Mouse (Mus musculus) mesoderm, embryonic 11.5 days (tissue): ENCODE data around the gene Mpped1.

Source experiments
- DNase-seq: peaks from one replicate; pipeline ENCODE4 v3.0.0-alpha.2; 2012; ENCODE audit warnings: low read depth, low spot score

Gene Mpped1

DNA sequence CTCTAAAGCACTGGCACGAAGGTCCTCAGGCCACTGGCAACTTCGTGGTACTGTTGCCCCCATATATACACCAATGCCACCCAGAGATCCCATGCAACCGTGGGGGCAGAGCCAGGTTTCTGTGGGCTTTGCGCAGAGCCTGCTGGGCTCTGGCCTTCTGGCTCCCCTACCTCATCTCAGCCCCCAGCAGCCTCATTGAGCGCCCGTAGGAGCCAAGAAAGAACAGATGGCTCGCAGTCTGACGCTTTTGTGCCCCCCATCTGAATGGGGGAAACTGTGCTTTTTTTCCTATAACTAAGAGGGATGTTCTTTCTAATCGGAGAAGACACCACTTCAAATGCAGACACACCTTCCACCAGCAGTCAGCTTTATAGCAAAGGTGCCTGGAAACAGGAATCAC, 105.0 kb downstream of the Mpped1 start:
- no peak for DNase-seq

DNA sequence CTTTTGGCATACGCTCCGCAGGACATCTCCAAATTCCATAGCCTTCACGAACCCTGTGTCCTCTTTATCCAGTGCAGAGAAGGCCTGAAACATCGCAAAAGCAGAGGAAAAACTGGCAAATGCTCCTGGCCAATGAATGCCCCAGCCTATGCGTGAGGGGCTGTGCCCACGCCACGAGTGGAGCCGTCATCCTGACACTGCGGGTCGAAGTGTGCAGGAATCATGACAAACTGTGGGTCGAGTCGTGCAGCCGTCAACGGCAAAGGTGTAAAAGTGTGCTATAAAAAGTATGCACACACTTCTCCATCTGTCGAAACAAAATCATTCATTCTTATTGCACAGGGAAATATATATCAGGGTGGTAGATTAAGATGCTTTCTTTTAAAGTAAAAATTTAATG, 113.6 kb downstream of the Mpped1 start:
- no peak for DNase-seq

DNA sequence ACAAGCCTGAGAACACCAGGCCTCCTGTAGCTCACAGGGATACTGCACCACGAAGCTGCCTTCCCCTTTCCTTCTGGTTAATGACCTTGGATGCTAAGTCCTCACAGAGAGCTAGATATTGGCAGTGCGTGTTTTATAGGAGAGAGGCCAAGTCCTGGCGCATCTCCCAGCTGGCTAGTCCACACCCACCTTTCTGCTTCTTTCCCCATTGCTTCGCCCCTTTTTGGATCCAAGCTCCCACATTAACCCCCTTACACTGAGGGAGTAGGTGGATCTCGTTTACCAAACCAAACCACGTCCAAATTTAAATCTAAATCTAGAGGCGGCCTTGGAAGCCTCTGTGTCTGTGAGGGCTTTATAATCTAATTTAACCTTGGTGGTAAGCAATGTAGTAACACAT, 115.0 kb downstream of the Mpped1 start:
- no peak for DNase-seq

DNA sequence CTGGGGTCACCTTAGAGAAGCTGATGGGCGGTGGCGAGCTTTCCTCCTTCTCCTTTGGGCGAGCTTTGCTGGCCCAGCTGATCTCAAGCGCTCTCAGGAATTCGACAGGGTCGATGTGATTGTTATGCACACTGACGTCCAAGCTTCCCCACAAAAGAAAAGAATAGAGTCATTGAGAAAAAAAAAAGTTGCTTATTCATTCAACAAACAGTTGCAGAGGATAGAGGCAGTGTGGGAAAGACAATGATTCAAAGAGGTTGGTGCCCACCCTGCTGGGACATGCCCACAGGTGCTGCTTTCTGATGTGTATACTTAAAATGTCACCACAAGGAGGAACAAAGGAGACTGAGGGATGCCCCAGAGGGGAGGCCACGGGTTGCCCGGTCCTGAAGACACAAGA, 116.7 kb downstream of the Mpped1 start:
- DNase-seq = no peak

DNA sequence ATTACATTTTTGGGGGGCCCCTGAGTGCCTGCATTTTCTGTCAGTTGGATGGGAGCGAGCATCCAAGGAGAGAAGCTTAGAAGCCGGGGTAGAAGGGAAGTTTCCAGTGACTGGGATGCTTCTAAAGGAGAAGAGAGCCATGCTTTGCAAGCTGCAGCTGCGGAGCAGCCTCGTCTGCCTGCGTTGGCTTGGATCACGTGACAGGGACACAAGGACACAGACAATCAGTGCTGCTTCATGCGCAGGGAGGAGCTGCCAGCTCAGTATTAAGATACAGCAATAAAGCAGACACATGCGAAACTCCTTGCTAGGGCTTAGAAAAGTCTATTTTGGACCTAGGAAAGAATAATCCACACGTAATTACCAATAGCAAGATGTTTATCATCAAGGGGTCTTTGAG, 118.0 kb downstream of the Mpped1 start:
- DNase-seq = no peak

DNA sequence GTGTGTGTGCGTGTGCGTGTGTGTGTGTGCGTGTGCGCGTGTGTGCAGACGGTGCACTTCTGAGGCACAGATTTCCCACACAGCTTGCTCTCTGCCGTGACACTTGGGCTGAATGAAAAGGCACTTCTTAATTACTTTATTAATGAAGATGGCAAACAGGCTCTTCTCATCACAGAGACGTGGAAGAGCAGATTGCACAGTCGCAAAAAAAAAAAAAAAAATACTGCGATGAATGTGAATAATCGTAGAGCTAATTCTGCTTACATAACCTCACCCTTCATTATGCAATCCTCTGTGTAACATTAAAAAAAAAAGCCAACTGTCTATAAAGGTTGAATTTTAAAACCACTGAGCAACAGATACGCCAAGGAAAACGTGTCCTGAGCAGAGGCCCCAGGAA, 127.2 kb downstream of the Mpped1 start:
- no peak for DNase-seq
